Mouse (Mus musculus): Measurements from ENCODE around the gene Ankrd13a. TPM values are rescaled to one million over a fixed set of nuclear protein-coding genes. Genes with fewer than 3 reads are reported as not detected.
A peak's percentile ranks its signal among the peaks of the same experiment; 100 is the strongest.

Ankrd13a gene
- total RNA-seq, 2 experiments from 2014 or later, result 34.7 to 36.3 TPM

DNA sequence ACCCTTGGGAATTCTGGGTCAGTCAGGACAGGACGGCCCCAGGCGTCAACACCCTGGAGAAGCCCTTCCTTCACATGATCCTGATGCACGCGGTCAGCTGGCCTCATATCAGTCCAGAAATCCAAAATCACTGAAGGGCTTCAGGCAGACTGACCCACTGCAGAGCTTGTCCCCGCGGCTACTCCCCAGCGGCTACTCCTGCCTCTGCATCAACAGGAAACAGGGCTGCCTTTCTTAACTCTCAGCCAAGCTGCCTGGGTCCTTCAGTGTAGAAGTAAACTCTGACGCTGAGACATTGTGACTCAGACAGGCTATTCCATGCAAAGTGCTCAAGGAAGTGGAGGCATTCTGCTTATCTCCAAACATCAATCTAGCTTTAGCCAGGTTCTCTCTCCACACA is 12.5 kb upstream of the Ankrd13a start:
- intact Hi-C loops (cut with DNase I), result no loop called here
- no peak for DNase-seq (ENCODE audit: extremely low spot score in 1 of 2, low spot score in 2 of 2)

DNA sequence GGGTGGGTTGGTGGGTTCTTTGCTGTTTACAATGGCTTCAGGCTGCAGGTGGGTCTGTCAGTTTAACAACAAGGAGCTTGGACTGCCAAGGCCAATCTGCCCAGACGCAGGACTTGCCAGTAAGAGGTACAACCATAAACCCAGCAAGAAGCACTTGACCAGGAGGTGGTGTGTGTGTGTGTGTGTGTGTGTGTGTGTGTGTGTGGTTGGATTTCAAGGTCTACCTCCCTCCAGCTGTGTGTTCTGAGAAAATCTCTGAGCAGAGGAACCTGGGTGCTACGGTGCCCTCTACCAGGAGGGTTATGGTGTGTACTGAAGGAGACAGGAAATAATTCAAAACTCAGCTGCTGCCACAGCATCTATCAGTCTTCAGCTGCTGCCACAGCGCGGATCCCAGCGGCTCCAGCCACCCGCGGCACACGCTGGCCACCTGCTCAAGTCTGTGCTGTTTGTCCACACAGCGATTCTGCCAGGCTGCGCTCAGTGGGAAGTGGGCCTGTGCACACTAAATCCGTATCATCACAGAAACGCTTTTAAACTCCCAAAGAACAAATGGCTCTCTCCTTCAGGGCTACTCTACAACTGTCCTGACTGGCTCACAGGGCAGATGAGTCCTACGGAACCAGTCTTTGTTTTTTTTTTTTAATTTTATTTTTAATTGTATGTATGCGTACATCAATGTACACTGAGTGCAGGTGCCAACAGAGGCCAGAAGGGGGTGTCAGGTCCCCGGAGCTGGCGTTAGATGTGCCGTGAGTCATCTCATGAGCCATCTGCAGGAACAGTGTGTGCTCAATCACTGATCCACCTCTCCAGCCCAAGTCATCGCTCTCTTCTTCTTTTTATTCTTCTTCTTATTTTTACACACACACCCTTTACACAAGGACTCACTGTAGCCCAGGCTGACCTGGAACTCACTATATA is 9.4 kb upstream of the Ankrd13a start:
- DNase-seq (ENCODE audit: extremely low spot score in 1 of 2, low spot score in 2 of 2), result no peak
- intact Hi-C loops (cut with DNase I), result no loop called here

DNA sequence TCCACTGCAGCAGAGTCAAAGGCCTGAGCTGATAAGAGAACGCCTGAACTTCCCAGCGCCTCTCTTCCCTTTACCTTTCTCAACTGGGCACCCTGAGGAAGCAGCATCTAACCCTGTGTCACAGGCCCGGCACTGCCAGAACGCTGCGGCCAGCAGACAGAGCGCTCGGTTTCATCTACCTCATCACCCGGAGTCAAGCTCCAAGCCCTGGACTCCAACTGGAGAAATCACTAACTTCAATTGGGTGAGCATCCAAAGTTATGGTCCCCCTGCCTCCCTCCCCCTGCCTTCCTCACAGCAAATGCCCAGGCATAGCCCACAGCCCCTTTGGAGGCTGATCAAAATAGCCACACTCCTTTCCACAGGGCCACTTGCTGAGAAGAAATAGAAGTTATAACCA is 7.8 kb upstream of the Ankrd13a start:
- intact Hi-C loops (cut with DNase I), result no loop called here

DNA sequence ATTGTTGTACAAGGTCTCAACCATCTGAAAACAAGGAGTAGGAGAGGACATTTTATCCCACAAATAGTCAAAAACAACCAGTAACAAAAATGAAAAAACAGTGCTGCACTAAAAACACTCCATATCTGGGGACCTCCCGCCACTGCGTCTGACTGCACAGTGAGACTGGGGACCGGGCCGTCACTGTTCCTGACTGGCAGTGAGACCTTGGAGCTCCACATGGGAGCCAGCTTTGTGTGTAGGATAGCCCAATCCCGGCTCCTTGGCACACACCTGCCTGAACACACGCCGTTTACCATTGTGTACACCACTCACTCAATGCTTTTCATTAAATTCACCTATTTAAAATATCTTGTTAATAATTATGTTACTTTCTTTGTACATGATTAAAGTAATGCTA is 7.3 kb upstream of the Ankrd13a start:
- intact Hi-C loops (cut with DNase I), result no loop called here
- DNase-seq (ENCODE audit: extremely low spot score in 1 of 2, low spot score in 2 of 2), result no peak

More for the DNA sequence above, 7.8 kb upstream of the Ankrd13a start:
- no peak for DNase-seq (ENCODE audit: extremely low spot score in 1 of 2, low spot score in 2 of 2)

DNA sequence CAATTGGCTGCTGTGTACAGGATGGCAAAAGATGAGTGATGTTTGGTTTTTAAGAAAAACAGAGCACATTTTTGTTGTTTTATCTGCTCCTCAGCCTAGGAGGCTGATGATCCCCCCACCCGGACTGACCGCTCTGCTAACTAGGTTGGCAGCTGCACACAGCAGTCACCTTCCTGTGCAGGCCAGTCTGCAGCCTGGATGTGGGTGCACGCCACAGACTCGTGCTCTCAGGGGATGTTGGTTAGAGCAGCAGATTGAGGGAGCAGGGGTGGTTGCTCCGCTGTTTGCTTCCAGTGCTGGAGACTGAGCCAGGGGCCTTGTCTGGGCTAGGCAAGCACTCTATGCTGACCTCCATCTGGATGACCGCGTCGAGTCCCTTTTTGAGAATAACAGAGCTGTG is 4.7 kb upstream of the Ankrd13a start:
- intact Hi-C loops (cut with DNase I), result no loop called here

DNA sequence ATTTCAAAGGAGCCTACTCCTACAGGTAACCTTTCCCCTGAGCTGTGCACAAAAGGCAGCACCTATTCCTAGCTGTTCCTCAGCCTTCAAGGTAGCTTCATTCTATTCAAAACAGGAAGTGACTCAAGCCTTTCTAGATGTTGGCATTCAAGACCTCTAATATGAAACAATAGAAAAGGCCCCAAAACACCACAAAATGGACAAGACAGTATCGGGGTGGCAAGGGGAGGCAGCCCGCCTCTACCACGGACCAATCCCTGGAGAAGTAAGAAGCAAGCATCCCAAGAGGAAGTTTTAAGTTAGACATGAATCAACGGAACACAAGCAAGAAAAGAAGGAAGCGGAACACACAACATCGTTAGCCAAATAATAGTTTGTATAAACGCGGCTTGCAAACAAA is 2.7 kb upstream of the Ankrd13a start:
- no peak for DNase-seq (ENCODE audit: extremely low spot score in 1 of 2, low spot score in 2 of 2)
- intact Hi-C loops (cut with DNase I), result no loop called here

More for the DNA sequence above, 4.7 kb upstream of the Ankrd13a start:
- no peak for DNase-seq (ENCODE audit: extremely low spot score in 1 of 2, low spot score in 2 of 2)

DNA sequence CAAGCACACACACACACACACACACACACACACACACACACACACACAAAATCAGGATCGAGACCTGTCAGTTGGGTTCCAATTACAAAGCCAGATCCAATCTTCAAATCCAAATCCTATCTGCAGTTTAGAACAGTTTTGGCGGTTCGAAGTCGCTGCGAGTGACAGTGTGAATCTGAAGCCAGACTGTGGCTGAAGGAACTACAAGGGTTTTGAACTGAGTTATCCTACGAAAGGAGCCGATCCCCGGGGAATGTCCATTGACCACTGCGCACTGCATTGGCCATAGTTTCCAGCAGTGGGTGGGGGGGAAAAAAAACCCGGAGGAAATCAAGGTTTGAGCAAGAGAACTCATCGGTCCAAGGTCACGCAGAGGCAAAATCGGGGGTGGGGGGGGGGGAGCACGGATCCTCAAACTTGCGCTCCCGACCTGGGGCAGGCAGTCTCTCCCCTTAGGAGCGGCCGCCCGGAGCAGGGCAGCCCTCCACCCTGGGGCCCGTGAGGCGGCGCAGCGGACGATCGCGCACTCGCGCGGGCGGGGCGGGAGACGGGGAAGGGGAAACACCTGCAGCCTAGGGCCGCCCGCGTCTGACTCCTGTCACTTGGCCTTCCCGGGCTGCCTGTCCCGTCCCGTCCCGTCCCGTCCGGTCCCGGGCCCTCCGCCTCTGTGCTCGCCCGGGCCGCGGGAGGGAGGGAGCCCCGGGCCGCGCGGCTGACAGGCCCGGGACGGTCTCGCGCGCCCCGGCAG is 1.8 kb upstream of the Ankrd13a start:
- peak in 1 of 2 experiments; percentile 79 for DNase-seq (ENCODE audit: extremely low spot score in 1 of 2, low spot score in 2 of 2)

DNA sequence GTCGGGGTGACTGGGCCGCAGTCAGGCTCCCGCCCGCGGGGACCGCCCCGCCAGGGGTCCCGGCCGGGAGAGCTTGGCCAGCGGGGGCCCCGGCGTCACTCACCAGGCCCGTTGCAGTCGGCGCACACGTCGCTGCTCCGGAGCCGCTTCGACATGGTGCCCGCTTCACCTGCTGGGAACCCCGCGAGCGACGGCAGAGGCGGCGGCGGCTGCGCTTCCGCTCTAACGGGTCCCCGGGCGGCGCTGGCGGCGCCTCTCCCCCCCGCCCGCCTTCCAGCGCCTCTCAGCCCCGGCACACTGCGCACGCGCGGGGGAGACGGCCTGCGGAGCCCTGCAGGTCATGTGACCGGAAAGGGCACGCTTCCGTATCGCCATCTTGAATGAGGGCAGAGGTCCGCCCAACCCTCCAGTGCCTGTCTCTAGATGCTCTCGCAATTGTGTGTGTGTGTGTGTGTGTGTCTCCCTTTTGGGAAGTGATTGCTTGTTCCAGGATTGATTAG is 1.2 kb upstream of the Ankrd13a start:
- intact Hi-C loops (cut with DNase I), result no loop called here
- DNase-seq (ENCODE audit: extremely low spot score in 1 of 2, low spot score in 2 of 2), result peak; percentile 96 to 99

More for the DNA sequence above, 1.8 kb upstream of the Ankrd13a start:
- intact Hi-C loops (cut with DNase I), result no loop called here

DNA sequence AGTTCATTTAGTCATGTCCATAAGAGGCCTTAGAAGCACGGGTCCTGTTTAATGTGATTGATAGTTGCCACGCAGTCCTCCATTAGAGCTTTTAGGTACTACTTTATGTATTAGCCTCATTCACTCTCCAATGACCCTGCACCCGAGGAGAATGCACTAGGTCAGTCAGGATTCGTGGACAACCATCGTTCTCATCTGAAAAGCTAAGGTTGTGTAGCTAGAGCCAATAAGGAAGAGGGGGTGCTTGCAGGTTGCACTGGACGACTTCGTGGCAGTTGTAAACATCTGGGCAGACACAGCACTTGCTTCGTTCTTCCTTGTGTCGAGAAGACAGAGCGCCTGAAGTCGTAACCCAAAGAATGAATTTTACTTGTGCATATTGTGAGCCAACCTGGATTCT is 697 bp upstream of the Ankrd13a start:
- intact Hi-C loops (cut with DNase I), result no loop called here
- DNase-seq (ENCODE audit: extremely low spot score in 1 of 2, low spot score in 2 of 2), result no peak

DNA sequence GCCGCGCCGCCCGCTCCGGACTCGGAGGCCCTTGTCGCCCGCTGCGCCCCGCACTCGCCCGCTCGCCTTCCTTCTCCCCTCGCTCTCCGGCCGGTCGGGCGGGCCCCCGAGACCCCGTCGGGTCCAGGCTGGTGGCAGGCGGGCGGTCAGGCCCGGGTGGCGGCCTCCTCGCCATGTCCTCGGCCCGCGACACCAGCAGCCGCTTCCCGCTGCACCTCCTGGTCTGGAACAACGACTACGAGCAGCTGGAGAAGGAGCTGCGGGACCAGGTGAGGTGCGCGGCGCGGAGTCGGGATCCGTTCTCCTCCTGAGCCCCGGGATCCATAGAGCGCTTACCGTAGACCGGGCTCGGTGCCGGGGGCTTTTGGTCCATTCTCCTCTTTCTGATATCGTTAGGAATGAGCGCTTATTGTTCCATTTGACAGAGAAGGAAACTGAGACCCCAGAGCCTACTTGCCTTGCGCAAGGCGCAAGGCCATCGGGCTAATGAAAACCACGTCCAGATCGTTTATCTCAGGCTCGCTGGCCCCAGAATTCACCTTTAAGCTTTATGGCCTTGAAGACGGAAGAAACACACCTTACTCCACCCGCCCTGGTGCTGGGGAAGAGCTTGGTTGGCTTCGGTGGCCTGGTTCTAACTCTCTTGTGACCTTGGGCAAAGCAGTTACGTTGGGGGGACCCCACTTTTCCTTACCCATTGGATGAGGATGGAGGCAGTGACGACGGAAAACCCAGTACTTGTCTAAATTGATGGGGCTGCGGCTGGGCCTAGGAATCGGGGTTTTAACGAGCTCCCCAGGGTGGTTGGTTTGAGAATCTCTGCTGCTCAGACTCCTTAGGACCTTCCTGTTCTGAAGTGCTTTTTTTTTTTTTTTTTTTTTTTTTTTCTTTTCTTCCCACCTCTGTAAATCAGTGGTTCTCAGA is 841 bp downstream of the Ankrd13a start, which contains the start of gene Git2:
TSS of gene Git2 (minus strand) at position 462 of the 924 bp plus-strand sequence.
- intact Hi-C loops (cut with DNase I), result no loop called here
- DNase-seq (ENCODE audit: extremely low spot score in 1 of 2, low spot score in 2 of 2), result no peak

DNA sequence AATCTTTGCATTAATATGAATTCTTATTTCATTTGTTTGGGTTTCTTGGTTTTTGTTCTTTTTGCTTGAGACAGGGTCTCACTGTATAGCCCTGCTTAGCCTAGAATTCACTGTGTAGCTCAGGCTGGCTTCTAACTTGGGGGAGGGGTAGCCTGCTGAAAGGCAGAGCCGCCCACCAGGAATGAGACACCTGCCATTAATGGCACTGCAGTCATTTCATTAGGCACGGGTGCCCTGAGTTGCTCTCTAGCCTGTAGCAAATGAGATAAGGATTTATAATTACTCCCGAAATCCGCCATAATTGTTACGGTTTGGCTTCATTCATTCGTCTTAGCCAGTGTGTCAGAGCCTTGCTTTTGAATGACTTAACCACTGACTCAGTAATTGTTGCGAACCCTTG is 1.7 kb downstream of the Ankrd13a start:
- DNase-seq (ENCODE audit: extremely low spot score in 1 of 2, low spot score in 2 of 2), result no peak
- intact Hi-C loops (cut with DNase I), result no loop called here

DNA sequence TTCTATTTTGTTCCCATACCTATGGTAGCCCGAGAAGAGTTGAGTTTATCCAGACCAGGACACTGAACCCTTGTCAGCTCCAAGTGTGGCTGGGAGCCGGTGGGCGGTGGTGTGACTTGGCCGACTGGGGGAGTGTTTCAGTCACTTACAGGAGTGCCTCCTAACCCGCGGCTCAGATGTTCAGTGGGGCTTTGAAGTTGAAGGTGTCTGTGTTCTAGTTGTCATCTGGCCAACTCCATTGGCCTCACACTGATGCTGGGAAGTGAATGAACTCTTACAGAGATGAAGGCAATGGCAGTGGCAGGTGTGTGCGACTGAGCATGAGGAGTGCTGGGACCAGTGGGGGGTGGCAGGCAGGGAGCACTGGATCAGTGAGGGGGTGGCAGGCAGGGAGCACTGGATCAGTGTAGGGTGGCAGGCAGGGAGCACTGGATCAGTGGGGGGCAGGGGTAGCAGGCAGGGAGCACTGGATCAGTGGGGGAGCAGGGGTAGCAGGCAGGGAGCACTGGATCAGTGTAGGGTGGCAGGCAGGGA is 5.5 kb downstream of the Ankrd13a start:
- intact Hi-C loops (cut with DNase I), result no loop called here

DNA sequence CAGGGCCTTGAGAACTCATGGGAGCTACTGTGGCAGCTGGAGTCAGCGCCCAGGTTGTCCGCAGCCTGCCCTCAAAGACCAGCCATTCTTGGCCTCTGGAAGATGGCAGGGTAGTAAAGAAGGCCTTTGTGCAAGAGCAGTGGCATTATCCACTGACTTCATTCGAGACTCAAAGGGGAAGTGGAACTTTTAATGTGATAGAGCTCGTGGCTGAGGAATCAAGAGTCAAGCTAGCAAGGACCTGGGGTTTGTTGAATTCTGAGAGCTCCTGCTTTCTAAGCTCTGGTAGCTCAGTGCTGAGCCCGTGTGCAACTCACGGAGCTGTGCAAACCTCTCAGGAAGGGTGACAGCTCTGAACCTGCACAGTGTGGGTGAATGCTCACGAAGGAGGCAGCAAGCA is 6.4 kb downstream of the Ankrd13a start:
- intact Hi-C loops (cut with DNase I), result no loop called here
- DNase-seq (ENCODE audit: extremely low spot score in 1 of 2, low spot score in 2 of 2), result no peak

More for the DNA sequence above, 5.5 kb downstream of the Ankrd13a start:
- no peak for DNase-seq (ENCODE audit: extremely low spot score in 1 of 2, low spot score in 2 of 2)

DNA sequence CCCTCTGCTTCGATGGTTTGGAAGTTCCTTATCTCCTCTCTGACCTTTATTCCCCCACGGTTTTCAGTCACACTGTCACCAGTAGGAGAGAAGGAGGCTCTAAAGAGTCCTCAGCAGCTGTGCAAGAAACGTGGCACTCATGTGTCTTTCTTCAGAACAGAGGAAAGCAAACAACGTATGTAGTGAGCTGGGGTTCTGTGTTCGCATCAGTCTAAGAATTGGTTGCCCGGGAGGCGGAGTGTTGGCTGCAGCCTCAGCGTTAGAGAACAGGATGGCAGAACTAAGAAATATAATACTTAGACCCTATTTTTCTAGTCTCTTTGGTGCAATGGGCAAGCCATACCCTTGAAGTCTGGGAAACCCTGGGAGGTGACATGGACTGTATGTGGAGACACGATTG is 8.5 kb downstream of the Ankrd13a start:
- no peak for DNase-seq (ENCODE audit: extremely low spot score in 1 of 2, low spot score in 2 of 2)
- intact Hi-C loops (cut with DNase I), result no loop called here

DNA sequence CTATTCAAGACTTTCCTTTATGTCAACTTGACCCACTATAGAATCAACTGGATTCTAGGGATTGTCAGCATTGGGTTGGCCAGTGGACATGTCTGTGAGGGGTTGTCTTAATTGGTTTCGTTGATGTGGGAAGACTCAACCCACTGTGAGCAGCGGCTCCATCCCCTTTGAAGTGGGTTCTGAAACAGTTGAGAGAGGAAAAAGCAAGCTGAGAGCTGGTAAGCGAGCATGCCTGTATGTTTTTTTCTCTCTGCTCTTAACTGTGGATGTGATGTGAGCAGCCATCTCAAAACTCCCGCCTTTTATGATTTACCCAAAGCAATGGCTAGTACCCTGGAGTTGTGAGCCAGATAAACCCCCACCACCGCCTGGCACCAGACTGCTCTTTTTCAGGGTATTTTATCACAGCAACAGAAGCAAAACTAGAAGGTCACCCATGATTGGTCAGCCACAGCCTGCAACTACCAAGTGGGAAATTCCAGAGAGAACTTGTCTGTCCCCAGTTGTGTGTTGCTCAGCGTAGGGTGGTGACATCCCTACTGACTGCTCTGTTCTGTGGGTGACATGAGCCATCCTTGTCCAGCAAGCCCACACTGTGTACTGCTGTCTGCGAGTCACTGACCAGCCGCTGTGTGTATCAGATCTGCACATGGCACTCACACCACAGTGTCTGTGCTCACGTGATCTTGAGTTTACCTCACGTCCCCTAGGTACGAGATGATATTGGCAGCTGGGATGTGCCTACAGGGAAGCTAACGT is 9.1 kb downstream of the Ankrd13a start:
- no peak for DNase-seq (ENCODE audit: extremely low spot score in 1 of 2, low spot score in 2 of 2)
- intact Hi-C loops (cut with DNase I), result no loop called here

DNA sequence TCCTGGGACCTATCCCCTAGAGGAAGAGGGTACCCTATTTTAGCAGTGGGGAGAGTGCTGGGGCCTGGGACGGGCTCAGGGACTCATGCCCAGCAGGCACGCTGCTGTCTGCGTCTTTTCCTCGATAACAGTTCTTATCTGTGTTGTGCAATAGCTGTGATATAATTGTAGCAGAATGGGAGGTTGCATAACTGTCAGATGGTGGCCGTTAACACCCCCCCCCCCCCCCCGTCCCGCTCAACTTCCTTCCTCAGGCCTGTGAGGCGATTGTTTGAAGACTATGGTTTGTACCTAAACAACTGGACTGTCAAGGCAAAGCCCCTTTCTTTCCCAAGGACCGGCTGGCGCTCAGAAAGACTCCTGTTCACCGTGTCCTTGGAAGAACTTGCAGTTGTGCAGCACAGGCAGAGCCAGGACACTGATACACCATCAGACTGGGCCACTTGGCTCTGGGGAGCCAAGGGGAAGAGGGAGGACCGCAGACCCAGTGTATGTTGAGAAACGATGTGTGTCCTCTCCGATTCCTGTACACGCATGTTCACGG is 10.2 kb downstream of the Ankrd13a start:
- DNase-seq (ENCODE audit: extremely low spot score in 1 of 2, low spot score in 2 of 2), result no peak
- intact Hi-C loops (cut with DNase I), result no loop called here

DNA sequence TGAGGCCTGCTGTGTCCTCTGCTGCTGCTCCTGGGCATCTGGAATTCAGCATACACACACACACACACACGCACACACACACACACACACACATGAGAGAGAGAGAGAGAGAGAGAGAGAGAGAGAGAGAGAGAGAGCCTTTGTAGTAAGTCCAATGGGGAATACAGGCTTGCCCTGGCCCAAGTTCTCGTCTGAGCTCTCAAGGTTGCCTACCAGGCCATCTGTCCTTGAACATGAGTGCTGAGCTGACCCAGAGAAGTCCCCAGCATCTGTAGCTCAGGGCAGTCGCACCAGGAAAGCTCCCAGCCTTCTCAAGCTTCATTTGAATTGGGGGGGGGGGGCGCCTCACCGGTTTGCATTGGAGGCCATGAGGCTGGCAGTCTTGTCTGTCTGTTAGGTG is 10.7 kb downstream of the Ankrd13a start:
- no peak for DNase-seq (ENCODE audit: extremely low spot score in 1 of 2, low spot score in 2 of 2)
- intact Hi-C loops (cut with DNase I), result no loop called here

DNA sequence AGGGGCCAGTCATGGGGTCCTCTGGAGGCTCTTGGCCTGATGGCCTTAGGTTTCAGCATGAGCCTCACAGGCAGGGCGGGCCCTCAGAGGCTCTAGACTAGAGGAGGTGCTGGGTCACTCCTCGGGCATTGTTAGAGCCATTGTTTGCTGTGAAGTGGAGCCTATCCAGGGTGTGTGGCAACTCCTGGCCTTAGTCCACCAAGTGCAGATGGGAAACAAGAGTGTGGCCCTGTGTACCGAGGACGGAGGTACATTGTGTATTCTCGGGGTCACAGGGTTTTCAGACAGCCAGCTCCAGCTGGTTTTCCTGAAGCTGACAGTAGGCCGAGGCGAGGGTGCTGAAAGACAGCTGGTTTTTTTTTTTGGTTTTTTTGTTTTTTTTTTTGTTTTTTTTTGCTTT is 18.8 kb downstream of the Ankrd13a start:
- intact Hi-C loops (cut with DNase I), result no loop called here
- DNase-seq (ENCODE audit: extremely low spot score in 1 of 2, low spot score in 2 of 2), result no peak

Measured in left cerebral cortex, postnatal 10 days (tissue).